Mouse (Mus musculus): ENCODE data around the gene Gpr1. TPM values are rescaled to one million over a fixed set of nuclear protein-coding genes. Genes with fewer than 3 reads are reported as not detected.
"Not testable (repeated sequence)": the region's sequence is repeated elsewhere in the genome, so short reads cannot be mapped to it uniquely, and the experiment has no call there.

The Gpr1 gene
- polyA plus RNA-seq, 1 experiment from 2014 or later: 0.71 TPM

DNA sequence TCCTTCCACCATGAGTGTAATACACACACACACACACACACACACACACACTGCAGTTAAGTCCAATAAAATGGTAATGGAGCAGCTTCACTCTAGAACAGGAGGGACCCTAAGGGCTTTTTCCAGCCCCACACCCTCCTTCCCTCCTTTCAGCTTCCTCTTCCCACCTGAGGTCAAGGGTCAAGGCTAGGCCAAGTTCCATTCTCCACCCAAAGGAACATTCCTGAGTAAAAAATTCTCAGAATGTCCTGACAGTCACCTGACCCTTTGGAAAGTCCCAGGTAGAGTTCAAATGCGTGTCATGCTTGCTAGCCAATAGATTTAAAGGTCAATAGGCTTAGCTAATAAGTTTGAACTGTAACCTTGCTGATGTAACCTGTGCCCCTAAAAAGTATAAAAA, 75.8 kb downstream of the Gpr1 start:
- not testable (repeated sequence) for H3K4me2 ChIP-seq (ENCODE audit: low read length); H3K9ac ChIP-seq (replicated peaks; ENCODE audit: low read length); H3K27ac ChIP-seq (replicated peaks; ENCODE audit: low read depth, low read length); H3K4me1 ChIP-seq (ENCODE audit: control insufficient read depth, insufficient read depth, low read length); H3K27me3 ChIP-seq (ENCODE audit: control insufficient read depth, insufficient read depth, low read length); H3K9me3 ChIP-seq (ENCODE audit: control insufficient read depth, low read length); ATAC-seq (ENCODE audit: low FRiP score, low TSS enrichment); H3K4me3 ChIP-seq (replicated peaks; ENCODE audit: low read depth, low read length); DNase-seq
- WGBS: 95% methylated on average over 1 of the region's 1 CpGs
- H3K36me3 ChIP-seq (ENCODE audit: control insufficient read depth, insufficient read depth, low read length): peaks cover 24% of the 10 kb centered on the region

DNA sequence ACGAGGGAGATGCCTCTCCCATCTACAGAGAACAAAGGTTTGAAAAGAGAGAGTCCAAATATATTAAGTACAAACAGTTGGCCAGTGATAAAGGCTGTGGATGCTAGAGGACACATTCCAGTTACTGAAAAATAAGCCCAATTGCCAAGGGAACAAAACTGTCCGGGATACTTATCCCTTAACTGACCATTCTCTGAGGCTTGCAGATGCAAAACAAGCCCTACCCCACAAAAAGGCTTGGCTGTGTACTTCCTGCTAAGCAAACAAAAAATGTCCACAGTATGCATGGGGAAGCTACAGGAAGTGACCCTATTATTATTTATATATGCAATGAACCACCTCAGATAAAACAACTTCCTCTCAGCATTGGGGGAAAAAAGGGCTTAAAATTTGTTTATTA, 76.4 kb downstream of the Gpr1 start:
- H3K27ac ChIP-seq (replicated peaks; ENCODE audit: low read depth, low read length): no peak overlapping the region
- peaks cover 18% of the 10 kb centered on the region for H3K36me3 ChIP-seq (ENCODE audit: control insufficient read depth, insufficient read depth, low read length)
- H3K4me1 ChIP-seq (ENCODE audit: control insufficient read depth, insufficient read depth, low read length): no peaks in the 10 kb centered on the region
- DNase-seq (no peak), ATAC-seq (ENCODE audit: low FRiP score, low TSS enrichment) (no peak)
- no peak overlapping the region for H3K9ac ChIP-seq (replicated peaks; ENCODE audit: low read length)
- WGBS: 83% methylated on average over 2 of the region's 2 CpGs
- H3K4me3 ChIP-seq (replicated peaks; ENCODE audit: low read depth, low read length): no peak overlapping the region
- H3K27me3 ChIP-seq (ENCODE audit: control insufficient read depth, insufficient read depth, low read length): no peaks in the 10 kb centered on the region
- no peaks in the 10 kb centered on the region for H3K9me3 ChIP-seq (ENCODE audit: control insufficient read depth, low read length)
- H3K4me2 ChIP-seq (ENCODE audit: low read length): no peak overlapping the region

DNA sequence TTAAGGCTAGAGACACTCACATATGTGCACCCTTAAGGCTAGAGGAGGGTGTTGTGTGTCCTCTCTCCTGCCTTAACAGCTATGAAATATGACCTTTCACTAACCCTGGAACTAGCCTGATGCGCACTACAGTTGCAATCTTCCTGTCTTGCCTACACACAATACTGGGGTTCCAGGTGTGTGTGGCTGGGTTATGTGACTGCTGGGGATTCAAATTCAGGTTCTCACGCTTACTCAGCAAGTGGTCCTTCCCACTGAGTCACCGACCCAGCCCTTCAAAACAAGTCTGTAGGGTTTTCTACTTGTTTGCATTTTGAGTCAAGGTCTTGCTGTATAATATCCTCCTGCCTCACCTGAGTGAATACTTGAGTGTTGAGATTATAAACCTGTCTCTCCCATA, 79.8 kb downstream of the Gpr1 start:
- WGBS: 80% methylated on average over 3 of the region's 3 CpGs
- no peak for DNase-seq
- H3K4me3 ChIP-seq (replicated peaks; ENCODE audit: low read depth, low read length): no peak overlapping the region

More for the DNA sequence above, 79.8 kb downstream of the Gpr1 start:
- Histone ChIP-seq H3K27me3 (ENCODE audit: control insufficient read depth, insufficient read depth, low read length) (no peaks in the 10 kb centered on the region), H3K36me3 (ENCODE audit: control insufficient read depth, insufficient read depth, low read length) (peaks cover 7% of the 10 kb centered on the region; the same call in 1 of the 2 replicates), H3K9ac (replicated peaks; ENCODE audit: low read length) (no peak overlapping the region), H3K4me2 (ENCODE audit: low read length) (no peak overlapping the region), H3K27ac (replicated peaks; ENCODE audit: low read depth, low read length) (no peak overlapping the region), H3K4me1 (ENCODE audit: control insufficient read depth, insufficient read depth, low read length) (no peaks in the 10 kb centered on the region), H3K9me3 (ENCODE audit: control insufficient read depth, low read length) (no peaks in the 10 kb centered on the region)
- no peak for ATAC-seq (ENCODE audit: low FRiP score, low TSS enrichment)

Small RNAs within 50 kb of the gene (microRNA-seq; reads per million reads assigned to microRNA genes)
- gene Gm24557 (not detected), gene Gm27512 (not detected)

Other genes starting within 250 kb of the Gpr1 start
- 8.2 and 10.3 TPM in 2 replicates for gene Ino80d, start 99.9 kb downstream of the Gpr1 start, polyA plus RNA-seq (2014; fragmentation: Nextera tagmentation; extraction: Ambion mirVana)
- gene Eef1b2, start 37.7 kb downstream of the Gpr1 start, polyA plus RNA-seq (2014; fragmentation: Nextera tagmentation; extraction: Ambion mirVana): 485 and 564 TPM in 2 replicates
- 116 and 136 TPM in 2 replicates for gene Ndufs1, start 37.7 kb downstream of the Gpr1 start, polyA plus RNA-seq (2014; fragmentation: Nextera tagmentation; extraction: Ambion mirVana)
- 38.3 and 38.9 TPM in 2 replicates for gene Zdbf2, start 58.7 kb upstream of the Gpr1 start, polyA plus RNA-seq (2014; fragmentation: Nextera tagmentation; extraction: Ambion mirVana)
- gene Adam23, start 231.3 kb upstream of the Gpr1 start, polyA plus RNA-seq (2014; fragmentation: Nextera tagmentation; extraction: Ambion mirVana): 16.8 and 17.5 TPM in 2 replicates

Measured in midbrain, embryonic 14.5 days (tissue).